Mouse (Mus musculus) lung, embryonic 16.5 days (tissue): Measurements from ENCODE around the gene Syt16. TPM values are rescaled to one million over a fixed set of nuclear protein-coding genes. Genes with fewer than 3 reads are reported as not detected.

Source experiments
- ATAC-seq: fragments of 200-750 bp; cut with Nextera tagmentation; 2 replicates; pipeline ENCODE4 v1.8.0; 2017; ENCODE audit warnings: low read depth, mild to moderate bottlenecking, moderate library complexity
- H3K27ac ChIP-seq: fragments of 300-500 bp; sonication (generic); 2 replicates; pipeline ENCODE4 v1.5.1; 2014; ENCODE audit warnings: mild to moderate bottlenecking, control low read depth, low read length
- H3K27me3 ChIP-seq: fragments of 300-500 bp; sonication (generic); 2 replicates; pipeline ENCODE4 v1.6.1; 2014; ENCODE audit warnings: low read depth, low read length, mixed read lengths; ENCODE audit not compliant: control insufficient read depth, insufficient read depth
- H3K36me3 ChIP-seq: fragments of 300-500 bp; sonication (generic); 2 replicates; pipeline ENCODE4 v1.6.1; 2014; ENCODE audit warnings: low read length; ENCODE audit not compliant: control insufficient read depth, insufficient read depth
- H3K4me1 ChIP-seq: fragments of 300-500 bp; sonication (generic); replicated peaks from 2 replicates; pipeline ENCODE4 v1.6.1; 2014; ENCODE audit warnings: low read length, mixed read lengths; ENCODE audit not compliant: control insufficient read depth, insufficient read depth
- H3K4me2 ChIP-seq: fragments of 300-500 bp; sonication (generic); 2 replicates; pipeline ENCODE4 v1.6.1; 2014; ENCODE audit warnings: low read depth, low read length, control low read depth
- H3K4me3 ChIP-seq: fragments of 300-500 bp; sonication (generic); 2 replicates; pipeline ENCODE4 v1.5.1; 2014; ENCODE audit warnings: mild to moderate bottlenecking, low read length, control low read depth
- H3K9ac ChIP-seq: fragments of 300-500 bp; sonication (generic); 2 replicates; pipeline ENCODE4 v1.6.1; 2014; ENCODE audit warnings: low read length, control low read depth
- H3K9me3 ChIP-seq: fragments of 300-500 bp; sonication (generic); 2 replicates; pipeline ENCODE4 v1.6.1; 2016; ENCODE audit warnings: low read length; ENCODE audit not compliant: control insufficient read depth
- WGBS: fragments of 180-500 bp; shearing (Covaris S2); extraction: QIAGEN DNeasy Blood & Tissue Kit; methylation state at CpG from one replicate; pipeline ENCODE4 v1.1.7; 2014; 5-methylcytosine and 5-hydroxymethylcytosine counted together
- polyA plus RNA-seq: library from polyadenylated mRNA; unstranded; fragments of >200 nt; fragmentation: Nextera tagmentation; extraction: Ambion mirVana; gene quantifications from 2 replicates; pipeline ENCODE4 v1.2.1, GENCODE M21; 2015

Syt16 gene
- polyA plus RNA-seq, 1 experiment from 2014 or later, result 0.30 TPM

- 60% methylated on average over 6 of the region's 6 CpGs for WGBS
- Histone ChIP-seq H3K4me2 (no peak overlapping the region), H3K27me3 (no peaks in the 10 kb centered on the region), H3K36me3 (no peaks in the 10 kb centered on the region), H3K9me3 (no peaks in the 10 kb centered on the region), H3K9ac (no peak overlapping the region), H3K4me3 (no peak overlapping the region), H3K4me1 (no peaks in the 10 kb centered on the region), H3K27ac (no peak overlapping the region)
- ATAC-seq, result no peak
These were observed 46.3 kb downstream of the Syt16 start for GRCm38 (mm10) chr12:74043755-74044154.

- Histone ChIP-seq H3K9me3 (no peaks in the 10 kb centered on the region), H3K4me3 (no peak overlapping the region), H3K36me3 (no peaks in the 10 kb centered on the region), H3K27ac (no peak overlapping the region), H3K27me3 (no peaks in the 10 kb centered on the region), H3K4me2 (no peak overlapping the region), H3K9ac (no peak overlapping the region), H3K4me1 (no peaks in the 10 kb centered on the region)
- no peak for ATAC-seq
- WGBS, result 77% methylated on average over 4 of the region's 4 CpGs
These were observed 46.8 kb downstream of the Syt16 start for GRCm38 (mm10) chr12:74044241-74044640.

GRCm38 (mm10) chr12:74055336-74055931 lies 58.0 kb downstream of the Syt16 start:
- Histone ChIP-seq H3K4me3 (no peak overlapping the region), H3K4me1 (no peaks in the 10 kb centered on the region), H3K9me3 (no peaks in the 10 kb centered on the region), H3K4me2 (no peak overlapping the region), H3K9ac (no peak overlapping the region), H3K27me3 (no peaks in the 10 kb centered on the region), H3K27ac (no peak overlapping the region), H3K36me3 (no peaks in the 10 kb centered on the region)
- WGBS, result 43% methylated on average over 12 of the region's 12 CpGs
- no peak for ATAC-seq

- H3K4me3 ChIP-seq, result no peak overlapping the region
- H3K27me3 ChIP-seq, result no peaks in the 10 kb centered on the region
- H3K9me3 ChIP-seq, result no peaks in the 10 kb centered on the region
- no peak overlapping the region for H3K9ac ChIP-seq
- WGBS, result 27% methylated on average over 2 of the region's 2 CpGs
- H3K4me1 ChIP-seq, result no peaks in the 10 kb centered on the region
- no peak for ATAC-seq
- H3K4me2 ChIP-seq, result no peak overlapping the region
- no peak overlapping the region for H3K27ac ChIP-seq
- H3K36me3 ChIP-seq, result no peaks in the 10 kb centered on the region
These were observed 58.7 kb downstream of the Syt16 start for GRCm38 (mm10) chr12:74056162-74056561.

GRCm38 (mm10) chr12:74062547-74062946 lies 65.1 kb downstream of the Syt16 start:
- no peak overlapping the region for H3K27ac ChIP-seq
- H3K4me3 ChIP-seq, result no peak overlapping the region
- no peak for ATAC-seq
- H3K9me3 ChIP-seq, result no peaks in the 10 kb centered on the region
- H3K9ac ChIP-seq, result no peak overlapping the region
- H3K27me3 ChIP-seq, result no peaks in the 10 kb centered on the region
- WGBS, result 83% methylated on average over 1 of the region's 1 CpGs
- H3K36me3 ChIP-seq, result no peaks in the 10 kb centered on the region
- no peaks in the 10 kb centered on the region for H3K4me1 ChIP-seq
- no peak overlapping the region for H3K4me2 ChIP-seq

GRCm38 (mm10) chr12:74068912-74069311 lies 71.5 kb downstream of the Syt16 start:
- H3K4me1 ChIP-seq, result no peaks in the 10 kb centered on the region
- H3K4me3 ChIP-seq, result no peak overlapping the region
- 0 out of 2 replicates have a peak, but pooled peaks have one; percentile 38 for ATAC-seq
- no peak overlapping the region for H3K9ac ChIP-seq
- no peaks in the 10 kb centered on the region for H3K36me3 ChIP-seq
- no peaks in the 10 kb centered on the region for H3K9me3 ChIP-seq
- H3K27me3 ChIP-seq, result no peaks in the 10 kb centered on the region
- 61% methylated on average over 1 of the region's 1 CpGs for WGBS
- H3K4me2 ChIP-seq, result no peak overlapping the region
- H3K27ac ChIP-seq, result no peak overlapping the region

GRCm38 (mm10) chr12:74075590-74075989 lies 78.1 kb downstream of the Syt16 start:
- Histone ChIP-seq H3K36me3 (no peaks in the 10 kb centered on the region), H3K4me2 (no peak overlapping the region), H3K9me3 (no peaks in the 10 kb centered on the region), H3K4me1 (no peaks in the 10 kb centered on the region), H3K27ac (no peak overlapping the region), H3K4me3 (no peak overlapping the region), H3K9ac (no peak overlapping the region), H3K27me3 (no peaks in the 10 kb centered on the region)
- ATAC-seq, result no peak
- whole genome bisulfite sequencing, result 57% methylated on average over 3 of the region's 3 CpGs

GRCm38 (mm10) chr12:74076091-74076490 lies 78.6 kb downstream of the Syt16 start:
- Histone ChIP-seq H3K4me2 (no peak overlapping the region), H3K4me3 (no peak overlapping the region), H3K4me1 (no peaks in the 10 kb centered on the region), H3K9me3 (no peaks in the 10 kb centered on the region), H3K36me3 (no peaks in the 10 kb centered on the region), H3K27me3 (no peaks in the 10 kb centered on the region), H3K9ac (no peak overlapping the region), H3K27ac (no peak overlapping the region)
- 41% methylated on average over 4 of the region's 4 CpGs for WGBS
- ATAC-seq, result no peak

GRCm38 (mm10) chr12:74081122-74081521 lies 83.7 kb downstream of the Syt16 start:
- H3K4me1 ChIP-seq, result no peaks in the 10 kb centered on the region
- no peak overlapping the region for H3K4me3 ChIP-seq
- H3K9ac ChIP-seq, result no peak overlapping the region
- H3K36me3 ChIP-seq, result no peaks in the 10 kb centered on the region
- WGBS, result 87% methylated on average over 3 of the region's 3 CpGs
- ATAC-seq, result no peak
- H3K4me2 ChIP-seq, result no peak overlapping the region
- no peak overlapping the region for H3K27ac ChIP-seq
- H3K27me3 ChIP-seq, result no peaks in the 10 kb centered on the region
- no peaks in the 10 kb centered on the region for H3K9me3 ChIP-seq

GRCm38 (mm10) chr12:74084389-74084788 lies 86.9 kb downstream of the Syt16 start:
- no peak overlapping the region for H3K4me2 ChIP-seq
- H3K4me3 ChIP-seq, result no peak overlapping the region
- H3K27me3 ChIP-seq, result no peaks in the 10 kb centered on the region
- no peak for ATAC-seq
- no peak overlapping the region for H3K9ac ChIP-seq
- WGBS, result 82% methylated on average over 5 of the region's 5 CpGs
- H3K9me3 ChIP-seq, result no peaks in the 10 kb centered on the region
- no peak overlapping the region for H3K27ac ChIP-seq
- no peaks in the 10 kb centered on the region for H3K4me1 ChIP-seq
- no peaks in the 10 kb centered on the region for H3K36me3 ChIP-seq
